Mouse (Mus musculus): ENCODE data around the gene Aanat.

Gene Aanat

DNA sequence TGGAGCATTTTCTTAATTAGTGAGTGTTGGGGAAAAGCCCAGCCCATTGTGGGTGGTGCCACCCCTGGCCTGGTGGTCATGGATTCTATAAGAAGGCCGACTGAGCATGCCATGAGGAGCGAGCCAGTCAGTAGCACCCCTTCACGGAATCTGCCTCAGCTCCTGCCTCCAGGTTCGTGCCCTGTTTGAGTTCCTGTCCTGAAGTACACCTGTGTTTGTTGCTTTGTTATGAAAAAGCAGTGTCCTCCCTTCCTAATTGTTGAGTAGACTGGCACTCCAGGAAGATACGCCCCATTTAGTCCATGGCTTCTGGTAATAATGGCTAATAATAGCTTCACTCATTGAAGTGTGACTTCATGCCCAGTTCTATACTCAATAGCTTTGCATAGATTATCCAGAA is at the start of gene Aanat:
Gene Aanat (plus strand): TSS at position 123 of the 400 bp plus-strand sequence.
- CTCF ChIA-PET: interaction anchor here (1.1 to 1.6 kb wide), 2 partner anchors 28 to 42 kb away, joined by 3 to 9 read pairs; no protein-coding TSS in a partner anchor

GRCm38 (mm10) chr11:116536685-116537084 is 49.5 kb upstream of the Aanat start:
- CTCF ChIA-PET: no interaction called here

DNA sequence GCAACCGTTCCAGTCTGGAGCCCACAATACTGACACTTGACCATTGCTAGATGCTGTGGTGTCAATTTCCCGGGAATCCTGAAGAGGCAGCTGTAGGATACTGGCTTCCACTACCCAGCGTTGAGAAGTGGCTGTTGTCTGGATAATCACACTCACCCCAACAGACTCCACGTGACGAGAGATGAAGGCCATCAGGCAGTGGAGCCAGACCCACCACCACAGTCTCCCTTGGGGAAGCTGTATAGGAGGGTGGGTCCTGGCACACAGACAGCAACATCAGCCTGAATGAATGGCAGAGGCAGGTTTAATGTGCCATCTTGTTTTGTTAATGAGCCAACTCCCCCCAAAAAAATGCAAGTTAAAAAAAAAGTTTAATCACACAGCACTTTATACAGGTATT is 48.8 kb upstream of the Aanat start:
- CTCF ChIA-PET: no interaction called here

DNA sequence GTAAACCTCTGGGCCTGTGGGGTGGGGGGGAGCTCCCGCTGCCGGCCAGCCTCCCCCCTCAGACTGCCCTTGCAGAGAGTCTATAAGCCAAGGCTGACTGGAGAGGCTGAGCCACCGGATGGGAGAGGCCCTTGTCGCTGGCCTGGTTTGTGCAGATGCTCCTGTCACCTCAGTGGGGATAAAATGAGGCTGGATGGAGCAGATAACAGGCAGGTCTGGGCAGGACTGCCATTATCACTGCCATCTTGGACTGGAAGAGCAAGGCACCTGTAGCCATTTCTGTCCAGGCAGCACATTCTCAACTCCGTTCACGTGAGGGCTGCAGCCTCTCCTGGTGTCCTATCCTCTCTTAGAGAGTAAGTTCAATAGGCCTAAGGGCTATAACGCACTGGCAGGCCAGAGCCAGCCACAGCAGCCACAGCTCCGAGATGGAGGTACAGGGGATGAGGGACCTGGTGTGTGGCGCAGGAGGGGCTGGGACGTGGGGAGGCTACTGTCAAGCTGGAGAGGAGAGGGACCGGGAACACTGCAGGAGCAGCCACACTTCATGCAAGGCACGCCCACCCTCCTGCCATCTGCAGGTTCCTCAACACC is 48.0 kb upstream of the Aanat start:
- CTCF ChIA-PET: interaction anchor here (0.6 kb wide), 1 partner anchor 401 kb away, joined by 7 read pairs; no protein-coding TSS in a partner anchor

- CTCF ChIA-PET: no interaction called here
Observed at GRCm38 (mm10) chr11:116541183-116541582, 45.0 kb upstream of the Aanat start.

GRCm38 (mm10) chr11:116543110-116543509 is 43.1 kb upstream of the Aanat start:
- CTCF ChIA-PET: no interaction called here

GRCm38 (mm10) chr11:116547296-116548060 is 38.8 kb upstream of the Aanat start:
- CTCF ChIA-PET: no interaction called here

DNA sequence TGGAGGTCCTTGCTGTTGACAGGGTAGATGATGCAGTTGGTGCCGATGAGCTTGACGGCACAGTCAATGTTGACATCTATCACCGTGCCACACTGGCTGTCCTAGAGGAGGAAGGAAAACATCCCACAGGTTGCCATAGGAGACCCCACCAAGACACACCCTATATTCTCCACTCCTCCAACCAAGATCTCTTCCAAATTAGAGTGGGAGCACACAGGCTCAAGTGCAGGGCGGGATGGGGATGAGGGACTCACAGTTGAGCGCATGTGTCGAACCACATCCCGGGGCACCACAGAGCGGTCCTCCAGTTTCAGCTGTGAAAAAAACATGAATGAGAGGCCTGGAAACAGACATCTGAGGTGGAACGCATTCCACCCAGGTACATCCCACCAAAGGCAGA is 37.5 kb upstream of the Aanat start:
- CTCF ChIA-PET: no interaction called here

DNA sequence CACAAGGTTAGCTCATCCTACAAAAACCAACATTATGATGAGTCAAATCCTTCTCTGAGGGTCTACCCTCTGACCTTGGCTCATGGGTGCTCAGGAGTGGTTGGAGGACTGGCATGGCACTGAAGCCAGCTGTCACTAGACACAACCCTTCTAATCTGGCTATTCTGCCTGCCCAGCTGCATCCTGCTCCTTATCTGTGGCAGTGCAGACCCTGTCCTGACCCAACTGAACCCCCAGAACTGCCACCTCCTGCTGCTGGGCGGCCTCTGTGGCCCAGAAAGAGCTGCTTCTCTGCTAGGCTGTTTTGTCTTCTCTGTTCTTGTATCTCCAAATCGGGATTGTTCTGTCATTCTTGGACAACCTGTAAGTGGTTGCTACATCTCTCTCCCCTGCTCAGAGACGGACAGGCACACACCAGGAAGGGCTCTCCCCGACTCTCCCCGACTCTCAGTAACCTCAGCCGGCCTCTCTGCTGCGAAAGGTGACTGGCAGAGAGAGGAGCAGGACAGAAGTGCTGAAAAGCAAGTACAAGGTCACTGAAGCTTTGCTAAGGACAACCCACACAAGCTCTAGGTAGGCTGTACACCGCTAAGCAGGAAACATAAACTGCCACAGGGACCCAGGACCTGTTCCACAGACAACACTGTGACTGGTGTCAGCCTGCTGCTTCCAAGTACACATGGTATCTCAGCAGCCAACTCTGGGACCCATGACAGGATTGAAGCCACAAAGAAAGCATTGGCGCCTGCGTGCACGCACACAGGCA is 36.8 kb upstream of the Aanat start:
- CTCF ChIA-PET: no interaction called here

- CTCF ChIA-PET: no interaction called here
Observed at GRCm38 (mm10) chr11:116550748-116551147, 35.5 kb upstream of the Aanat start.

- CTCF ChIA-PET: interaction anchor here (3.2 kb wide), 1 partner anchor 77 kb away, joined by 13 read pairs; no protein-coding TSS in a partner anchor
Observed at GRCm38 (mm10) chr11:116552194-116552593, 34.0 kb upstream of the Aanat start.

- CTCF ChIA-PET: interaction anchor here (0.8 to 3.2 kb wide), 2 partner anchors 68 to 75 kb away, joined by 6 to 13 read pairs; no protein-coding TSS in a partner anchor
Observed at GRCm38 (mm10) chr11:116554171-116554878, 31.9 kb upstream of the Aanat start.

DNA sequence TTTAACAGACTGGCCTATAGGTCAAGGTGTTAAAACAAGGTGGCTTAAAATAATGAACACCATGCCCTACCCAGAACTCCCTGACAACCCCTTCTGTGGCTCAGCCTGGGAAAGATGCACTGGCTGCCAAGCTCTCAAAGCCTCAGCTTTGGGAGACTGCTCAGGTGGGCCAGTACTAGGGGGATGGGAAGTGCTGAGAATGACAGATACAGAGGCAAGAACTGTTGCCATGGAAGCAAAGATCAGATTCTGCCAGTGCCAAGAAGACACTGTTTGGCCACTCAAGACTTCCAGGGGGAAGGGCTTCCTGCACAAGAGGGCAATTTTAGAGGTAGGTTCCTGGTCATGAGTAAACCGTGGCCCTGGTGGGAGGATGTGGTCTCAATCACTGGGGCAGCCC is 30.7 kb upstream of the Aanat start:
- CTCF ChIA-PET: no interaction called here

GRCm38 (mm10) chr11:116556308-116556707 is 29.9 kb upstream of the Aanat start:
- CTCF ChIA-PET: no interaction called here

- CTCF ChIA-PET: no interaction called here
Observed at GRCm38 (mm10) chr11:116565283-116566041, 20.8 kb upstream of the Aanat start.

GRCm38 (mm10) chr11:116567531-116567930 is 18.7 kb upstream of the Aanat start:
- CTCF ChIA-PET: no interaction called here

DNA sequence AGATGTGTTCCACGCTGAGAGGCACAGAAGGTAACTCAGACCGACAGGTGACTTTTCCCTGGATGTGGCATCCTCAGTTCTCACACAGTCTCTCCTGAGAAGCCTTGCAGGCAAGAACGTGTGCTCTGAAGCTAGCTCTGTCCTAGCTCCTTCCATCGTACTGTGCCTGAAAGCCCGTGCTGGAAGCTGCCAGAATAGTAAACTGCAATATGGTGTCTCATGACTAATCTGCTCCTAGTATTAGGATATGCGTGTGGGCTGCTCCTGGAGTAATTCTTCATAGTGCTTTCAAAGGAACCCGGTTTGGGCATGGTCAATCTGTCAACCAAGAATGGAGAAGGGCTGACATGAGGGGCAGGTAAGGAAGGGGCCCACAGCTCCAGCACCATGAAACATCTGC is 15.4 kb upstream of the Aanat start:
- CTCF ChIA-PET: no interaction called here

DNA sequence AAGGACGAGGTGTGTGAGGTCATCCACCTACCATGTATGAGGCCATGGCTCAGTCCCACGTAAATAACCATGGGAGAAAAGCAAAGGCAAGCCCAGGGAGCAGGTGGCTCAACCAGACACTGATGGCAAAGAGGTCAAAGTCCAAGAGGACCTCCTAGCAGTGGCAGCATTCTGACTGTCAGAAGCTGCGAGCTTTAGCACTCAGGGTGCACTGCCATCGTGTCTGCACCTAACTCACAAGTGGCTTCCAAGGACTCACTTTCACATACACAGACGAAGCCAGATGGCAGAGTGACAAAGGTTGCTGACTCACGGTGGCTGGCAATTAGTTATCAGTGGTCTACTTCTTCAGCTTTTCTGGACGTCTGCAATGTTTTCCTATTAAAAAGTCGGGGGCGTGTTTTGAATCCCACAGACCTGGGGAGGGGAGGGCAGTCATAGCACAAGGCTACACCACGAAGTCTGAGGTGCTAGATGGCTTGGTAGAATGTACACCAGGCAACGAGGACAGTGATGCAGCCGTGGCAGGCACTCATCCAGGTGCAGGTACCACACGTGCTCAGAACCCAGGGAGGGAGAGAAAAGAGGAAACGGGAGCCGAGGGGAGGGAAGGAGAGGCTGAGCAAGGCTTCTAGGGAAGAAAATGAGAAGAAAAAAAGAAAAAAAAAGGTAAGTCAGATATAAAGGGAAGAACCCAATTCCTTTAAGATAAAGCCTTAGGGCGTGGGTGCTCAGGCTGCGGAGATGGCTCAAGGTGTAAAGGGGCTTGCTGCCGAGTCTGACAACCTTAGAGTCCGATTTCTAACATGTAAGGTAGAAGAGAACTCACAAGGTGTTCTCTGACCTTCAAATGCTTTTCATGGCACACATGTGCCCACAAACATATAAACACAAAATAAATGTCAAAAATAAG is 14.2 kb upstream of the Aanat start:
- CTCF ChIA-PET: no interaction called here

DNA sequence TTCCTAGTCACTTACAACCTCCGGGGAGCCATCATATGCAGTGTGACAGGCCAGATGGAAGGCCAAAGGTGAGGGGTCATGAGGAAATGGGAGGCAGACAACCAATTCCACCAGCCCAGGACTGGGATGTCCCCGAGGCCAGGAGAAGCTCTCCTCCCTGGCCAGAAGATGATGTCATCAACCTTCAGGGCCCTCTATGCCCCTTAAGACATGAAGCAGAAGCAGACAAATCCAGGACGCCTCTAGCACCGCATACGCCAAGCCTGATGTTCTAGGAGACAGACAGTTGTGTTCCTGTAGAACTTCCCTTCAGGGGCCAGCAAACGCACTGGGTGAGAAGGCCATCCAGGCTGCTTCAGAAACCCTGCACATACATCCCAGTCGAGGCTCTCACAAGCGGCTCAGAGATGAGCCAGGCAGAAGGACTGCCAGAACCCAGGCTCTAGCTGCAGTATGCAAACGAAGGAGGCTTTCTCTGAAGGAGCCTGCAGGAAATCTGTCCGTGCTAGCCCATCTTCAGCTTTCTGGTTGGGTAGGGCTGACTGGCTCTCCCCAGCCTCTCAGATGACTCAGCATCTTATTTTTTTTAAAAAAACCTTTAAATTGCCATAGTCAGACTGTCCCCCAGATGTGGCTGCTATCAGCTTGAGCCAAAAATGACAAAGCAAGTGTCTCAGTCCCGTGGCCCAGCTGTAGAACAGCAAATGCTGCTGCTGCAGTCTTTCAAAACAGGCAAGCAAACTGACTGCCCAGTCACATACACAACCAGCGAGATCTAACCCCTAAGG is 13.3 kb upstream of the Aanat start:
- CTCF ChIA-PET: interaction anchor here (0.6 kb wide), 1 partner anchor 282 kb away, joined by 12 read pairs; no protein-coding TSS in a partner anchor
